Mouse (Mus musculus) cortical plate, adult 2 months (tissue): ENCODE measurements around the gene Tnr.

Experiments used
- CTCF ChIP-seq: fragments of 200-500 bp; IDR thresholded peaks from 2 replicates; pipeline ENCODE4 v1.5.1; 2011; ENCODE audit warnings: mild to moderate bottlenecking, control low read depth, low read length; ENCODE audit not compliant: insufficient read depth; ENCODE audit errors: extremely low read depth
- POLR2A ChIP-seq: fragments of 200-500 bp; IDR thresholded peaks from 2 replicates; pipeline ENCODE4 v1.6.1; 2011; ENCODE audit warnings: mild to moderate bottlenecking, low read length, control low read depth; ENCODE audit not compliant: insufficient read depth; ENCODE audit errors: extremely low read depth

DNA sequence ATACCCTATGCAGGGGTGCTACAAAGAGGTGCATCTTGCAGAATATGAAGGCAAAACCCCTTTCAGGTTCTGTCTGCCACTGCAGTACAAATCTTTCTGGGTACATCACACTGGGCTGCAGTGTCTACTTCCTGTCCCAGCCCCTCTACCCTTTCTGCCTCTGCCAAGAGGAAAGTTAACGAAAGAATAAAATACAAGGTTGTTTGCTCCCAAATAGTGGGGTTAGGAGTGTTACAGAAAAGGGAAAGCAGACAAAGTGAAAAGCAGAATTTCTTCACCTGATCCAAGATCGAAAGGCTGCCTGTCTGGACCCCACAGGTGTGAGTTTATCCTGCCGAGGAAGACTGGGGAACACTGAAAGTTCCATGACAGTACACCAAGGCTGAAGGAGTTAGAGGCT, 376.4 kb downstream of the Tnr start:
- TF ChIP-seq POLR2A = no peak
- no peak for TF ChIP-seq CTCF
